ENCODE assay signal across 8 mouse cellular contexts in the genomic region with DNA sequence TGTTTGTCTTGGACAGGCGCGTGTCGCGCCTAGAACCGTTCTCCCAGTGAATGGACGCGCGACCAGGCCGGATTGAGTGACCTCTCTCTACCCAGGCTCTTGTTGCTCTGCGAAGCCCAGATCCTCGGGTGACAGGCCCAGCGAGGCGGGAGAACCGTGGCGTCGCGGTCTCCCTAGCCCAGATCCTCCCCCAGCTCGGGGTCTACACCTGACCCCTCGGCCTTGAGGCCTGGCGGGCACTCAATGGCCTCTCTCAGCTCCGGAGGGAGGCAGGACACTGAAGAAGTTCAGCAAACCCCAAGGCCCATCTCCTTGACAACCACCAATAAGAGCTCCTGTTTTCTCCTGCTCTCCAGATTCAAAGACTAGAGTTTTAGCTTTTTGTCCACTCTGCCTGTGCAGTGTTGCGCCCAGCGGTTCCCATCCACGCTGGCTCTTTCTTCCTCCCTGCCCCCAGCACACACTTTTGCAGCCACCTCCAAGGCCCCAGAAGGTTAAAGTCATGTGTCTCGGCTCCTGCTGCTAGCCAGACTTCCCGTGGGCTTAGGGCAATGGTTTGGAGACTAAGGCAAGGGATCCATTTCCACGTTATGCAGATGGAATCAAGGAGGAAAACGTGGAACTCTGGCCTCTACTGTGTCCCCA. TPM values are rescaled to one million over a fixed set of nuclear protein-coding genes. Genes with fewer than 3 reads are reported as not detected.
DNase-seq lines count a peak whose midpoint lies in the region; ATAC-seq and TF ChIP-seq lines count a peak whose summit lies in the region.

No protein-coding gene starts in this region.

- no peaks in the 10 kb centered on the region for H3K4me1 ChIP-seq in lung, embryonic 14.5 days (ENCODE audit: insufficient read depth)
- peaks cover 9% of the 10 kb centered on the region; the same call in 1 of the 2 replicates for H3K4me1 ChIP-seq in embryonic facial prominence, embryonic 14.5 days (ENCODE audit: control insufficient read depth, insufficient read depth, low read length)
- H3K4me1 ChIP-seq in intestine, embryonic 14.5 days (replicated peaks; ENCODE audit: control insufficient read depth, insufficient read depth, low read length), result peaks cover 4% of the 10 kb centered on the region
- peaks cover 31% of the 10 kb centered on the region for H3K4me1 ChIP-seq in neural tube, embryonic 13.5 days (replicated peaks)

- no peak for TF ChIP-seq CTCF in lung, embryonic 14.5 days (IDR thresholded peaks at IDR 0.05; ENCODE audit: low read depth)

- H3K4me2 ChIP-seq in lung, embryonic 14.5 days, result peak overlapping the region; percentile 95
- H3K4me2 ChIP-seq in embryonic facial prominence, embryonic 14.5 days (ENCODE audit: low read depth, low read length), result peak overlapping the region; percentile 95
- no peak overlapping the region for H3K4me2 ChIP-seq in intestine, embryonic 14.5 days (ENCODE audit: low read length)
- H3K4me2 ChIP-seq in neural tube, embryonic 13.5 days, result peak overlapping the region; percentile 81

- no peak overlapping the region for H3K4me3 ChIP-seq in lung, embryonic 14.5 days (ENCODE audit: low read depth, low read length)
- H3K4me3 ChIP-seq in embryonic facial prominence, embryonic 14.5 days (ENCODE audit: low read depth, low read length), result peak overlapping the region; percentile 65; the same call in 1 of the 2 replicates
- H3K4me3 ChIP-seq in intestine, embryonic 14.5 days (ENCODE audit: low read depth, low read length), result 0 out of 2 replicates have a peak overlapping the region, but pooled peaks have one; percentile 53
- H3K4me3 ChIP-seq in neural tube, embryonic 13.5 days, result peak overlapping the region; percentile 63; the same call in 1 of the 2 replicates

- H3K27ac ChIP-seq in lung, embryonic 14.5 days (ENCODE audit: low read depth), result no peak overlapping the region
- no peak overlapping the region for H3K27ac ChIP-seq in embryonic facial prominence, embryonic 14.5 days (replicated peaks; ENCODE audit: low read depth, low read length)
- no peak overlapping the region for H3K27ac ChIP-seq in intestine, embryonic 14.5 days (ENCODE audit: low read depth)
- no peak overlapping the region for H3K27ac ChIP-seq in neural tube, embryonic 13.5 days (replicated peaks)

- H3K27me3 ChIP-seq in lung, embryonic 14.5 days (ENCODE audit: insufficient read depth, low read length), result peaks cover 46% of the 10 kb centered on the region
- H3K27me3 ChIP-seq in embryonic facial prominence, embryonic 14.5 days (replicated peaks; ENCODE audit: control insufficient read depth, insufficient read depth, low read length), result peaks cover 38% of the 10 kb centered on the region
- H3K27me3 ChIP-seq in intestine, embryonic 14.5 days (replicated peaks; ENCODE audit: control insufficient read depth, insufficient read depth, low read length), result peaks cover 43% of the 10 kb centered on the region
- peaks cover 37% of the 10 kb centered on the region; the same call in 1 of the 2 replicates for H3K27me3 ChIP-seq in neural tube, embryonic 13.5 days

- H3K36me3 ChIP-seq in lung, embryonic 14.5 days (ENCODE audit: insufficient read depth), result no peaks in the 10 kb centered on the region
- no peaks in the 10 kb centered on the region for H3K36me3 ChIP-seq in embryonic facial prominence, embryonic 14.5 days (ENCODE audit: control insufficient read depth, insufficient read depth, low read length)
- H3K36me3 ChIP-seq in intestine, embryonic 14.5 days (ENCODE audit: control insufficient read depth, insufficient read depth, low read length), result no peaks in the 10 kb centered on the region
- H3K36me3 ChIP-seq in neural tube, embryonic 13.5 days, result peaks cover 6% of the 10 kb centered on the region; the same call in 1 of the 2 replicates

- WGBS in lung, embryonic 14.5 days, result 22% methylated on average over 28 of the region's 28 CpGs
- whole genome bisulfite sequencing in embryonic facial prominence, embryonic 14.5 days, result 18% methylated on average over 25 of the region's 28 CpGs
- WGBS in intestine, embryonic 14.5 days, result 28% methylated on average over 28 of the region's 28 CpGs
- WGBS in neural tube, embryonic 13.5 days, result 9% methylated on average over 28 of the region's 28 CpGs

- H3K9ac ChIP-seq in lung, embryonic 14.5 days, result no peak overlapping the region
- H3K9ac ChIP-seq in embryonic facial prominence, embryonic 14.5 days (ENCODE audit: low read depth, low read length), result no peak overlapping the region
- H3K9ac ChIP-seq in intestine, embryonic 14.5 days (ENCODE audit: low read length), result no peak overlapping the region
- no peak overlapping the region for H3K9ac ChIP-seq in neural tube, embryonic 13.5 days

- no peaks in the 10 kb centered on the region for H3K9me3 ChIP-seq in lung, embryonic 14.5 days (ENCODE audit: low read depth, low read length)
- H3K9me3 ChIP-seq in embryonic facial prominence, embryonic 14.5 days (ENCODE audit: control insufficient read depth, low read length), result no peaks in the 10 kb centered on the region
- no peaks in the 10 kb centered on the region for H3K9me3 ChIP-seq in intestine, embryonic 14.5 days (ENCODE audit: control insufficient read depth, low read length)
- H3K9me3 ChIP-seq in neural tube, embryonic 13.5 days, result no peaks in the 10 kb centered on the region

- no peak for DNase-seq in lung, embryonic 14.5 days
- no peak for DNase-seq in lung, postnatal 14 days
- no peak for DNase-seq in embryonic facial prominence, embryonic 14.5 days (ENCODE audit: low spot score)
- no peak for DNase-seq in intestine, embryonic 14.5 days (ENCODE audit: low spot score)
- DNase-seq in urinary bladder, adult 2 months (ENCODE audit: low spot score), result no peak
- DNase-seq in testis, postnatal 10 days (ENCODE audit: low spot score), result no peak
- DNase-seq in gastrocnemius, adult 18-20 months (ENCODE audit: low spot score), result no peak

- no peak for ATAC-seq in lung, embryonic 14.5 days (ENCODE audit: insufficient read depth)
- ATAC-seq in embryonic facial prominence, embryonic 14.5 days (ENCODE audit: low read depth), result no peak
- no peak for ATAC-seq in intestine, embryonic 14.5 days (replicated peaks; ENCODE audit: low FRiP score, low TSS enrichment, low read depth)
- ATAC-seq in neural tube, embryonic 13.5 days (ENCODE audit: low read depth), result 0 out of 2 replicates have a peak, but pooled peaks have one; percentile 4

RNA-seq across cellular contexts. Expression of a gene that starts 0.9 kb away (rescaled TPM):
- polyA plus RNA-seq in lung, embryonic 14.5 days (2014; fragmentation: Nextera tagmentation; extraction: Ambion mirVana), result 4.1 and 6.0 TPM in 2 replicates
- 12.6 and 17.3 TPM in 2 replicates for polyA plus RNA-seq in embryonic facial prominence, embryonic 14.5 days (2014; fragmentation: Nextera tagmentation; extraction: Ambion mirVana)
- polyA plus RNA-seq in intestine, embryonic 14.5 days (2014; fragmentation: Nextera tagmentation; extraction: Ambion mirVana), result 6.5 and 6.6 TPM in 2 replicates
- 18.1 and 19.2 TPM in 2 replicates for polyA plus RNA-seq in neural tube, embryonic 13.5 days (2015; fragmentation: Nextera tagmentation; extraction: Ambion mirVana)
- 9.4 and 18.5 TPM in 2 replicates for polyA plus RNA-seq in urinary bladder, adult 2 months (2012; rRNA removed)
- under 1 TPM; 0.14 to 0.27 TPM for total RNA-seq in gastrocnemius, adult 18-20 months (2021)

RNA-seq across cellular contexts. Expression of a gene that starts 53.6 kb away (rescaled TPM):
- 0.99 and 1.4 TPM in 2 replicates for polyA plus RNA-seq in lung, embryonic 14.5 days (2014; fragmentation: Nextera tagmentation; extraction: Ambion mirVana)
- polyA plus RNA-seq in embryonic facial prominence, embryonic 14.5 days (2014; fragmentation: Nextera tagmentation; extraction: Ambion mirVana), result 5.2 and 6.9 TPM in 2 replicates
- 0.31 and 0.39 TPM in 2 replicates for polyA plus RNA-seq in intestine, embryonic 14.5 days (2014; fragmentation: Nextera tagmentation; extraction: Ambion mirVana)
- polyA plus RNA-seq in neural tube, embryonic 13.5 days (2015; fragmentation: Nextera tagmentation; extraction: Ambion mirVana), result 13.3 and 16.7 TPM in 2 replicates
- polyA plus RNA-seq in urinary bladder, adult 2 months (2012; rRNA removed), result 0.03 TPM in 1 of 2 replicates, not detected in the other
- total RNA-seq in gastrocnemius, adult 18-20 months (2021), result not detected
